ENCODE assay signal across 17 mouse cellular contexts in the genomic region with DNA sequence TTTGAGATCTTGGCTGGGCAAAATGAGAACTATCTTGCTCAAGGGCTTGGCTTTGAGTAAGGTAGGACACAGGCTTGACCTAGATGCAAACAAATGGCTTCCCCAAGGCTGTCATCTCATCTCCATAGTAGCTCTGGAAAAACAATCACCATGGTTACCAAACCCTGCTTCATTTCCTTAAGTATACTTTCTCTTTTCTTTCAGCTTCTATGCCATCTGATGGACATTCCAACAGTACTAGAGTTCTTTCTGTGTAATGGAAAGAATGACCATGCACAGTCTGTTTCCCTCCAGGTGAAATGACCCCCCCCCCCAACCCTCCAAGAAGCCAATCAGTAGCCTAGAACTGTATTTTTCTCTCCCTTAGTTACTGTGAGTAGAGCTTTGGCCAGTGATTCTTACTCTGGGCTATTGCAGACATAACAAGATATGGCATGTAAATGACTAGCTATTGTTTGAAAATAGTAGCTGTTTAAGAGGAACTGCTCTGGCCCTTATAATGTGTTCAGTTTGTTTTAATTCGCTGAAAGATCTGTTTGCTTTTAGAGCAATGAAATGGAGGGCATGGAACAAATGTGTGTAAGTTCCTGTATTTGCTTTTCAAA. TPM values are rescaled to one million over a fixed set of nuclear protein-coding genes. Genes with fewer than 3 reads are reported as not detected.
"Had no signal": no experiment of that assay in that cellular context is flagged by ENCODE, and none has a peak within 500 bp of the region (broad histone marks: within the 10 kb centered on the region; RNA-seq: fewer than 3 reads in every experiment).

No protein-coding gene starts in this region.

- H3K36me3 ChIP-seq: limb, embryonic 15.5 days; liver, embryonic 12.5 days; midbrain, embryonic 12.5 days; neural tube, embryonic 12.5 days; stomach, embryonic 15.5 days had no signal

- H3K4me3 ChIP-seq: limb, embryonic 15.5 days; liver, embryonic 12.5 days; midbrain, embryonic 12.5 days; myocyte; neural tube, embryonic 12.5 days; stomach, embryonic 15.5 days had no signal

- H3K27me3 ChIP-seq: limb, embryonic 15.5 days; liver, embryonic 12.5 days; midbrain, embryonic 12.5 days; neural tube, embryonic 12.5 days; stomach, embryonic 15.5 days had no signal

- H3K9me3 ChIP-seq: limb, embryonic 15.5 days; liver, embryonic 12.5 days; midbrain, embryonic 12.5 days; neural tube, embryonic 12.5 days; stomach, embryonic 15.5 days had no signal

- H3K27ac ChIP-seq: limb, embryonic 15.5 days; liver, embryonic 12.5 days; midbrain, embryonic 12.5 days; neural tube, embryonic 12.5 days; stomach, embryonic 15.5 days had no signal

- DNase-seq: kidney, adult 2 months; kidney, postnatal 25 days; layer of hippocampus, adult 9-11 months; layer of hippocampus, postnatal 36 days; lung, embryonic 14.5 days; lung, postnatal 10 days; right cerebral cortex, postnatal 14 days; thymus, adult 2 months; thymus, postnatal 4 days had no signal

- H3K4me1 ChIP-seq: limb, embryonic 15.5 days; liver, embryonic 12.5 days; midbrain, embryonic 12.5 days; neural tube, embryonic 12.5 days; stomach, embryonic 15.5 days had no signal

RNA-seq across cellular contexts. Expression of a gene that starts 7.3 kb away (rescaled TPM):
- polyA plus RNA-seq: limb, embryonic 11.5 days; limb, embryonic 15.5 days; liver, embryonic 16.5 days; midbrain, embryonic 12.5 days; neural tube, embryonic 12.5 days had no signal
